Mouse (Mus musculus): ENCODE data around the gene Hivep2. TPM values are rescaled to one million over a fixed set of nuclear protein-coding genes. Genes with fewer than 3 reads are reported as not detected.

Gene Hivep2
- total RNA-seq, 2 experiments from 2014 or later, result 43.4 to 46.6 TPM

DNA sequence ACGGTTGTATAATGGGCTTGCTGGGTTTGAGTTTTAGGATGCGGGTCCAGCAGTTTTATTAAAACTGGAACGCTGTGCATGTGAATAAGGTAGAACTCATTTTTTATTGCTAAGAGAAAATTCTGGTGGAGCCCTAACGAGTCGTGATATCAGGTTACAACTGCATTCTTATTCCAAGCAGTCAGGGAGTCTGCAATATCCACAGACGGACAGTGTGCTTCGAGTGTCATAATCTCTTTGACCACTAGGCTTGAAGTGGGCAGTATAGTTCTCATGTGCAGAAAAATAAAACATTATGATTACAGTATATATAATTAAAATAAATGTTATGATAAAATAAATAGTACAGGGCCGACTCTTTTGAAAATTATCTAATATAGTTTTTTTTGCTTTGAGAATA, 3.1 kb downstream of the Hivep2 start:
- intact Hi-C loops (cut with DNase I), result loop anchor here (5.0 kb wide), 3 partner anchors 78 to 228 kb away; no protein-coding TSS in a partner anchor
- DNase-seq, result no peak

DNA sequence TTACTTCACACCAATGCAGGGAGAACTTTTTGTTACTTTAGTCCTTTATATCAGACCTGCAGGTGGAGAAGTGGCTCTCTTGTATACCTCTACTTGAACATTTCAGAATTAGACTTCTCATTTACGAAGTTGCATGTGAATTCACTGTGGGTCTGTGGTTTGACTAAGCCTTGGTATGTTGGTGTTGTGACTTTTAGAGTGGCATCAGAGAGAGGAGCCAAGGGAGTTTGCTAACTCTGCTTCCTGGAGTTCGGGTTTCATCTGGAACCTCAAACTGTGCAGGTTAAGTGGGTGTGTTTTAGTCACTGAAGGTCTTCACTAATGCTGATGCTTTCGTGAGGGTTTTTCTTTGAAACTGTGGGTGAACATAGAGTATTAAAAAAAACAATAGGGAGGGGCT, 4.4 kb downstream of the Hivep2 start:
- DNase-seq, result no peak
- intact Hi-C loops (cut with DNase I), result no loop called here

DNA sequence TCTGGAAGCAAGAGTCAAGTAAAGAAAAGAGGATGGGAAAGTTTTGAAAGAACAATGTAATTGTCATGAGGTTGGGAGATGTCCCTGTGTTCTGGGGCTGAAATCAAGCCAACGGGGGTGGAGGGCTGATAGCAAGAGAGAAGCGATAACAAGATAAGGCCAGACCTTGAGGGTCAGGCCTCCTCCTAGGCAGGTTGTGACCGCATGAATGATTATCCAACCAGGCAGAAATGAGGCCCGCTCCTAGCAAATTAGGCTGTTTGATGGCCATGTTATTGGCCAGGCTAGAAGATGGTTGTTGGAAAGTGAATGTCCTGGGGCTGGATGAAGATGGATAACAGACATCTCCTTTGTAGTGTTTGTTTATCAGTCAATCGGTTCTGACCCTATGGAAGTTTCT, 5.4 kb downstream of the Hivep2 start:
- DNase-seq, result no peak
- intact Hi-C loops (cut with DNase I), result no loop called here

DNA sequence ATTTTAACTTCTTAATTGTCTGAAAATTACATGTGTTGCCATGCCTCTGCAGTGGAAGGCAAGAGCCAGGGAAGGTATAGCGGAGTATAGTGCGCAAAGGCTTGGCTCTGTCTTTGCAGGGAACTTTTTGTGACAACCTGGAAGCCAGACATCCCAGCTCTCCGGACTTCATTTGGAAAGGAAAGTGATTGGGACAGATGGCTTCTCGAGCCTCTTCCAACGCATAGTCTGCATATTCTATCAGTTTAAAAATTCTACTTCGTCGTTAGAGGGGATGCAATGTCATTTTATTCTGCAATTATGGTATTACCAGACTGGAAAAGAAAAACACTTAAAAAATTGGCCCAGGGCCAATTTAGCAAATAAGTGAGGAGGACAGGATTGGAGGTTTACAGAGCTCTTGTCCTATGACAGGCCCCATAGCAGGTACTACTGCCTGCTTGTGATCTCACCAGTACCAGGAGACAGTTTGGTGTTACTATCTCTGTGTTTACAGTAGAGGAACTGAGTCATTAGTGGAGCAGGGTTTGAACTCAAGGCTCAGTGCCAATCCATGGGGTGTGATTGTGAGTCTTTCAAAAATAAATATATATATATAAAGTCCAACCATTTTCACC, 7.8 kb downstream of the Hivep2 start:
- intact Hi-C loops (cut with DNase I), result no loop called here
- no peak for DNase-seq

DNA sequence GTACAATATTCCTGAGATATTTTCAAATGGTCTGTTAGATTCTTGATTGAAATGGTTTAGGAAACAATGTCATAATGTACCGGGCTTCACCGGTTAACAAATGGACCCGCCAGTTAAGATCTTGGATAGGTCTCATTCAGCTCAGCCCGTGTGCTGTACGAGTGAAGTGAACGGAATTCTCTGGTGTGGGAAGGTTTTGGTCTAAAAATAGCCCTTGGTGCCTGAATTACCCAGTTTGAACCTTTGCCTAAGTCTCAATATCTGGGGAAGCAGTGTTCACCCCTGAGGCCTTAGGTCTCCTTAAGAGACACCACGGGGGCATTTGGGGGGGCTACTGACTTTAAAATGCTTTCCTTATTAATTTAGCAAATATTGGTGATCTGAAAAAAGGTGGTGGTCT, 8.6 kb downstream of the Hivep2 start:
- intact Hi-C loops (cut with DNase I), result no loop called here
- no peak for DNase-seq

DNA sequence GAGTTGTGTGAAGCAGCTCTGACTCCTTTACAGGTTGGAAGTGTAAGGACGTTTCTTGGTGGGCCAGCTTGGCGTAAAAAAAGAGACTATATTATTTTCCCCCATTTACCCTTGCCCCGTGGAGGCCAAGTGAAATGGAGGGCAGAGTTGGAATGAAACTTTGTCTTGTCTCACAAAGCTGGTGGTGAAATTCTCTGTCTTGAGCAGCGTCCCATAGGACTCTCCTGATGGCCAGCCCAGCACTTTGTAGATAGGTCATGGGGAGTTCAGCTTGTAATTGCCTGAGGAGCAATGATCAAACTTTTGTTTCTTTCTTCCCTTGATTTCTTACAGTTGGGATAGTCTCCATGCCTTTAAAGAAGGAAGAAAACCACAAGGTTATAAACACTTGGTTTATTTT, 10.0 kb downstream of the Hivep2 start:
- no peak for DNase-seq
- intact Hi-C loops (cut with DNase I), result no loop called here

DNA sequence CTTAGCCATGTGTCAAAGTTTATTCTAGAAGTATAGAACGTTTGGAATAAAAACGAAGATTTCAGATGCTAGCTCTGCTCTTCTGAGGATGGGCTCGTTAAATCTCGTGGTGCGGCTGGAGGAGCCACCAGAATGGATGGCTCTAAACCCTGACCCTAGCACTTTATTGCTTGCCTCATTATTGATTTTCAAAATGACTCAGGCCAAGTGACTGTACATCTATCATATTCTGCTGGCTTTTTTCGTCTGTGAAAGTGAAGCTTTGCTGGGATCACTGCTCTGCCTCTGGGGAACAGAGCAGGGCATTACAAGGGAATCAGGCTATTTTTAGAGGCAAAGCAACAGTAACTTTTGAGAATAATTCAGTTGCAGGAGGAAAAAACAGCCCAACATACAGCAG, 10.4 kb downstream of the Hivep2 start:
- intact Hi-C loops (cut with DNase I), result no loop called here
- no peak for DNase-seq

DNA sequence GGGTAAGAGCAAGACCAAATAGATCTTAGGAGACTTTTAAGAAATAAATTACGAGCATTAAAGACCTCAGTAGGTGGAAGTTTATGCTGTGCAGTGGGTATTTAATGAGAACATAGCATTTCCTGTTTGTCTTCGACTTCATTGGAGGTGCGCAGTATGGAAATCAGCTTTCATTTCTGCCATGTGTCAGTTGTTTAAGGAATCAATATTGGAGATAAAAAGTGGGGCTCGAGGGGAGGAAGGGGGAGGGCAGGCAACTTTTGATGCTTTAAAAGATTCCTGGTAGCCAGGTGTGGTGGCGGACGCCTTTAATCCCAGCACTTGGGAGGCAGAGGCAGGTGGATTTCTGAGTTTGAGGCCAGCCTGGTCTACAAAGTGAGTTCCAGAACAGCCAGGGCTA, 16.4 kb downstream of the Hivep2 start:
- intact Hi-C loops (cut with DNase I), result no loop called here

DNA sequence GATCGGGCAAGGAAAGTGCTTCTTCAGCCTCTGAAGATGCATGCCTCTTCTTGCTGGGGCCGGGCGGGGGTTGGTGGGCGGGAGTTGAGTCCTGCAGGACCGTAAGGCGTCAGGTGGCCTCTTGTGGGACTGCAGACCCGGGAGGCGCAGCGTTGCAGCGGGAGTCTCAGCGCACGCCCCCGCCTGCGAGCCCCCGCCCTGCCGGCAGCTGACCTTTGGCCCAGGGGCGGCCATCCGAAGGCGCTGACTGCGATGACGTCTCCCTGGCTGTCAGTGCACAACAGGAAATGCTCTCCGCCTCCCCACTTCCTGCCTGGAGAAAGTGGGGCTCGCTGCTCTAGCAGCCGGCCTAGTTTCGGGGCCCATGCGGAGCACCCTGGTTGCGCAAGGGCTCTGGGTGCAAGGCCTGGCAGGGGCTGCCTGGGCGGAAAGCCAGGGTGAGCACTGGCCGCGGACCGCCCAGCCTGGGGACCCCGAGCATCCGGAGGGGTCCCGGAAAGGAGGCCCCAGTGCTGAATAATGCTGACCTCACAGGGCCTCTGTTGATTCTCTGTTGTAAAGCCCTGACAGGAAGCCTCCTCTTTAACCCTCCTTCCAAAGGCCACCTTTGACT, 17.0 kb downstream of the Hivep2 start:
- peak; percentile 68 to 69 for DNase-seq
- intact Hi-C loops (cut with DNase I), result no loop called here

More for the DNA sequence above, 16.4 kb downstream of the Hivep2 start:
- no peak for DNase-seq

DNA sequence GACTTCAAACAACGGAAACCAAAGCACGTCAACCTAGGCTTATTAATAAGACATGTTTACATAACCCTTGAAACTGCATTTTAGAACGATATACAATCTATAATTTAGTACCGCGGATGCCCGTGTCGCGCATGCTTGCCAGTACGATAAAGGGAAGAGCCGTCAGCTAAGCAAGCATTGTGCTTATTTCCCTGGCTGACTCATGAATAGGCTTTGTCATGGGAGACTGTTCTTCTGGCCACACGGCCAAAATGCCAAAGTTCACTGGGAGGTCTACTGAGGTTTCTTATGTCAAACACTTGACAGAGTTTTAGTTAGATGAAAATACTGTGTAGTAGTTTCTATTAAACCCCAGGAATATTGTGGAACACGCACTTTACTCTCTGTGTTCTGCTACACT, 17.8 kb downstream of the Hivep2 start:
- DNase-seq, result no peak

DNA sequence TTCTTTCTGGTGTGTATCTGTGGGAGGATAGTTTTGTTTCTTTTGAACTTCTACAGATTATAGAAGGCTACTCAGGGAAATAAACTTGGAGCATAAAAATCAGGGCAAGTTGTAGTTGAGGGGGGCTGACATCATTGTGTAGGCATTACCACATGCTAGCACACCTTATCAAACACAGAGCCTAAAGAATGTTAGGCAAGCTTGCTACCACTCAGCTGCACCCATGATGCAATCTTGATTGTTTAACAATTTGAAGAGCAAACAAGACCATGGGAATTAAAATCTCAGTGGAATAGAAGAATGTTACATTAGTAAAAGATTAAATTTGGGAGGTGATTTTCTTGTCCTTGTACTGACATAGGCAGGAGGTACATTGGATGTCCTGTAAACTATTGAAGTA, 18.4 kb downstream of the Hivep2 start:
- intact Hi-C loops (cut with DNase I), result no loop called here
- no peak for DNase-seq

More for the DNA sequence above, 17.8 kb downstream of the Hivep2 start:
- intact Hi-C loops (cut with DNase I), result no loop called here

DNA sequence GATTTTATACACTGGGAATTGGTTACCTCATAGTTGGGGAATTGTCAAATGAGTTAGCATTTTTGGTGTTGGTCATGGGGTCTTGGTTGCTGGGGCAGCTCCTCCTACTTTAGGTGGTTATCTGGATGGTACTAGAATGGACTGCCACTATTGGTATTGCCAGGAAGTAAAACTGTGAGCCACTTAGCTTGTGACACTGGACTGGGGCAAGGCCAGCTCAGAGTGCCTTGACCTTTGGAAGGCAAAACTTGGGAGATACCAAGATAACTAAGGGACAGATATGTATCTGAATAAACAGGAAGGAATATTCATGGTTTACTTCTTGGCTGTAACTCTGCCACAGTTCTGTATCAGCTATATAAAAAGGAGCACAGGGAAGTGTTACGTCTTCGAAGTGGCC, 20.7 kb downstream of the Hivep2 start:
- no peak for DNase-seq
- intact Hi-C loops (cut with DNase I), result no loop called here

DNA sequence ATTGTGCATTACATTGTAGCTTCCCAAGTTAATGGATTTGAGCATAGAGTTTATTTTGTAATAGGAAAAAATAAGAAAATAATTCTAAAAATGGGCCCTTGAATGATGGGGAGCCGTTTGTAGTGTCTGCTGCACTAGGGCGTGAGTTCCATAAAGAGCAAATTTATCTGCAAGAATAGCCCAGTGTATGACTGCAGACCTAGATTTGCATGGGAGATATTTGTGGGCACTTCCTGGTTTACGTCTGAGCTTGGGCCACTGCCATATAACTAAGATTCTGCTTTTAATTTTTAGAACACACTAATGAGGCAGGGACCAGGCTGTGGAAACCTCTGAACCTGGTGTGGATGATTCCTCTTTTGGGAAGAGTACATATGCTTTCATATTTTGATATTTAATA, 21.5 kb downstream of the Hivep2 start:
- DNase-seq, result no peak
- intact Hi-C loops (cut with DNase I), result no loop called here

DNA sequence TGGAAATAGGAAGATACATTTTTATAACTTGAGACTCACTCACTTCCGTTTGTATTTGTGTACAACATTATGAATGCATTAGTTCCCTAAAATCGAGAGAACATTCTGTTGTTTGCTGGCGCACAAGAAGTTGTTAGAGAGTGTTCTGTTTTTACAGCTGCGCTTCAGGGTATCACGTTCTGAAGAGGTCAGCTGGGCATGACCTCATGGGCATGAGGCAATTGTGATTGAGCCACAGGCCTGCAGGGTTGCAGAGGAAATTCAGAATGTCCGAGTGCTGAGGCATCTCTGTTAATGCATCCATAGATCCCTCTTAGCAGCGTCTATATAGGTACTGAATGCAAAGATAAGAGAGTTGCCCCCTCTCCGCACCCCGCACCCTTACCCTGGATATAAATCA, 22.4 kb downstream of the Hivep2 start:
- DNase-seq, result no peak
- intact Hi-C loops (cut with DNase I), result no loop called here

DNA sequence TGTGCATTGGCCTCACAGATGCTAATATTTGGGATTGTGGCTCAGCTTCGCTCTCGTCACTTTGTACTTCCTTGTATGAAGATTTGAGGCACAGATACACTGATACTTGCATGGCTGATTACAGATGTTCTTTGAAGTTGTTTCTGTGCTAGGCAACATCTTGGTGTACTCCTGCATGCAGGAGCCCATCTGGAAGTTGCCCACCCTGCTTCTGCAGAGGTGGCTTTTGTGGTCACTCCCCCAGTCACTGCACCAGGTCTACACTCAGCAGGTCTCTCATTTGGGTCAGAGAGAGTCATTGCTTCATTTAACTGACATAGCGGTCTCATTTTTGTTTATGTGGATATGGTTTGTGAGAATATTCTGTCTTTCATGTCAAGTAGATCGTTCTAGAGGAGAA, 22.9 kb downstream of the Hivep2 start:
- intact Hi-C loops (cut with DNase I), result no loop called here
- DNase-seq, result no peak

DNA sequence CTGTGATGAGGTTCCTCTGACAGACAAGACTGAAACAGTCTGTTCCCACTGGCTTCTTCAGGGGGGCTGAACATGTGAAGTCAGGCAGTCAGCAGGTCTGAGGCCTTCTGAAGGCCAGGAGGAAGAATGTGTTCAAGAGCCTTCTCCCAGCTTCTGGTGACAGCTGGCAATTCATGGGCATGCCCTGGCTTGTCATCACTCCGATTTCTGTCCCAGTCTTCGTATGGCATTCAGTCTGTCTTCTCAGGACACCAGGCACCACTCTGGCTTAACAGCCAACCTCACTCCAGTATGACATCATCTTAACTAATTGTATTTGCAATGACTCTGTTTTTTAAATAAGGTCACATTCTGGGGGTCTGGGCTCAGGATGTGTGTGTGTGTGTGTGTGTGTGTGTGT, 25.0 kb downstream of the Hivep2 start:
- intact Hi-C loops (cut with DNase I), result no loop called here

DNA sequence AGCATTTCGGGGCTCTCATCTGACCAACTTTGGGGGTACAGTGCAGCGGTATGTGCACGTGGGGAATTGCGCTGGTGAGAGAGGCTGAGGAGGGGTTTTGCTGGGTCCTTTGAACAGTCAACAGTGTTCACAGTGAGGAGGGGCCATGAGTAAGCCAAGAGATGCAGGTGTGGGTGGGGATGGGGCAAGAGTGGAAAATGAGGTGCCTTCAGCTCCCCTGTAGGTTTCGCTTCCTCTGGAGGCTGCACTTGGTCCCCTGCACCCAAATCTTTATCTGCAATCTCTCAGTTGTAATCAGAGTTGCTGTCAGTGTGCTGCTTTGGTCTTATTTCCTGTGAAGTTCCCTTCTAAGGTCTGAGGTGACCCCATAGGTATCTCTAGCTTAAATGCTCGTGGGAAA, 27.5 kb downstream of the Hivep2 start:
- no peak for DNase-seq
- intact Hi-C loops (cut with DNase I), result no loop called here

More for the DNA sequence above, 25.0 kb downstream of the Hivep2 start:
- DNase-seq, result no peak

DNA sequence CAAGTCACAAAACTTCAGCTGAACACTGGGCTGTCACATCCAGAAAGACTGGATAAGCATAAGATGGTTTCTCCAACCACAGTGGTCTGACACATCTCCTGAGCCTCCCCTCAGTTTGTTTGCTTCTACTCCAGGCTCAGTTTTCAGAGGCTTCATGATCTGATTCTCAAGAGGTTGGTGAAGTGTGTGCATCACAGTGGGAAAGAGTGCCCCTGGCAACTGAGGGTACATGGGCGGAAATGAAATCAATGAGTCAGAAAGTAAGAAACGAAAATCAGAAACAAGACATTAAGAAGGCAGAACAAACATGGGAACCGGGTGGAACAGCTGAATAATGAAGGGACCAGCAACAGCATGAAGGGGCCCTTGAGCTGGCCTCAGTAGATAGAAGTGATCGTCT, 31.5 kb downstream of the Hivep2 start:
- intact Hi-C loops (cut with DNase I), result no loop called here
- no peak for DNase-seq

DNA sequence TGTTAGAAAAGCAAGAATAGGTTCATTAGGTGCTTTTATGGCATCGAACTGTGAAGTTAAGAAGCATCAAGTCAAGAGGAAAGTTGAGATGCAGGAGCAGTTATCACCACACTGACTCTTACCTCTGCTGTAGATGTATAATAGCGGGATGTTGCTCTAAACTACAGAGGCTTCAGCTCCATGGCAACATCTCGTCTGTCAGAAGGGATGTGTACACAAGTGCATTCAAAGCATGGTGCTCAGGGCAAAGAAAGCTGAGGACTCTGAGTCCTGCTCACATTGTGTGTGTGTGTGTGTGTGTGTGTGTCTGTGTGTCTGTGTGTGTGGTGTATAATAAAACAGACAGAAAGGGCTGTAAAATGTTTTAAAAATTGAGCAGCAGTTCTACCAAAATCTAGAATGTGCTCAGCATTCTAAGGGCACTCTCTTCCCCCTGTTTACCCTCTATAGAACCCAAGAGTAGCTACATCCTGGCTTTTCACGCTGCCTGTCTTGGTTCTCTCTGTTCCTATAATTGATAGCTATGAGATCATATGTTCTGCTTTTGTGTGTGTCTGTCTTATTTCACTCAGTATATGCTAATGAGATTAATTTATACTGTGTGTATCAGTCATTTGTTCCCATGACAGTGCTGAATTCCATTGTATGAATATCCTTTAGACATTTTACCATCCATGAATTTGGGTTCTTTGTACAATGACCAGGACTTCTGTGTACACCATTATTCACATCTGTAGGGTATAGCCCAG, 39.1 kb downstream of the Hivep2 start:
- no peak for DNase-seq
- intact Hi-C loops (cut with DNase I), result no loop called here

DNA sequence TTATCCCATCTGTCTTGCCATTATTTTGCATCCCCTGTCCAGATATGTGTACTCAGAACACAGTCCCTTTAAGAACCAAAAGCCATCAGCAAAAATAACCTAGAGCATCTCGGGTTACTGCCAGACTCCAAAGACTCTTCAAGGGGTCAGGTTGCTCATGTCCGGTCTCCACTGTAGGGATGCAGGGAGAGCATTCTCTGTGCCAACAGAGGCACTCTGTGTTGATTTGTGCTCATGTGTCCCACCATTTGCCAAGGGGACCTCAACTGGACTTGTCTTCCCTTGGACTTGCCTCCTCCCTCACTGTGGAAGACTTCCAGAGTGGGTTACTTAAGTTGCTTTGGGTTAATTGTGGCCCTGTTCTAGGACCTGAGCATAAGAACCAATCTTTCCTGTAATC, 43.8 kb downstream of the Hivep2 start:
- no peak for DNase-seq
- intact Hi-C loops (cut with DNase I), result loop anchor here (10.0 kb wide), 1 partner anchor 185 kb away; no protein-coding TSS in a partner anchor

DNA sequence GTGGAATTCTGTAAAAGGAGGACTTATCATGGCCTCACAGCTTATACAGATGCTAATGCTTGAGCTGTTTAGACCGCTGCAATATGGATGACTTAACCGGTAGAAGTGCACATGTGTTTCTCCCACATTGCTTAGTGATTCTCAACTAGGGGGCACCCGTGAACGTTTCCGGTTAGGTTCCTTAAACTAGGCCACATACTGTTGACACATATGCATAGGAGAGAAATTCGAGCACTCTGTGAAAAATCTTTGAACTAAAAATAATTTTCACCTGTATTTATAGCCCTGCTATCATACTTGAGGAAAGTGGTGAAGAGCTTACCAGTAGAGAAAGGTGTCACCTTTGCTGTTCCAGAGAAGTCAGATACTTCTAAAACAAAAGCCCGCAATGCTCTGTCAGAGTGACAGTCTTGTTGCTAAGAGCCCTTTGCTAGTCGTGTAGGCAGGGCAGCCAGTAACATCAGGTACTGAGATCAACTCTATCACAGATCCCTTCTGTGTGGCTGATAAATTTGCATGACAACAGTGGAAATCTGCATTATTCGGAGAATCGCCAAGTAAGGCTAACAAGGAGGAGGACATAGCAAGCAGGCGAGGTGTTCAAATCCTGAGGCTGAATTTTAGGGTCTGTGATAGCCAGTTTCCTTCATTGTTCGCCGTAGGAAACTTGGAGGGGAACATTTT, 50.6 kb downstream of the Hivep2 start:
- intact Hi-C loops (cut with DNase I), result loop anchor here (10.0 kb wide), 1 partner anchor 178 kb away; no protein-coding TSS in a partner anchor
- no peak for DNase-seq

Measured in gastrocnemius, postnatal 36 days (tissue).